Mouse (Mus musculus): Measurements from ENCODE around the gene Agap3. TPM values are rescaled to one million over a fixed set of nuclear protein-coding genes. Genes with fewer than 3 reads are reported as not detected.

The Agap3 gene
- total RNA-seq, 2 experiments from 2014 or later, result 79.5 to 94.0 TPM

DNA sequence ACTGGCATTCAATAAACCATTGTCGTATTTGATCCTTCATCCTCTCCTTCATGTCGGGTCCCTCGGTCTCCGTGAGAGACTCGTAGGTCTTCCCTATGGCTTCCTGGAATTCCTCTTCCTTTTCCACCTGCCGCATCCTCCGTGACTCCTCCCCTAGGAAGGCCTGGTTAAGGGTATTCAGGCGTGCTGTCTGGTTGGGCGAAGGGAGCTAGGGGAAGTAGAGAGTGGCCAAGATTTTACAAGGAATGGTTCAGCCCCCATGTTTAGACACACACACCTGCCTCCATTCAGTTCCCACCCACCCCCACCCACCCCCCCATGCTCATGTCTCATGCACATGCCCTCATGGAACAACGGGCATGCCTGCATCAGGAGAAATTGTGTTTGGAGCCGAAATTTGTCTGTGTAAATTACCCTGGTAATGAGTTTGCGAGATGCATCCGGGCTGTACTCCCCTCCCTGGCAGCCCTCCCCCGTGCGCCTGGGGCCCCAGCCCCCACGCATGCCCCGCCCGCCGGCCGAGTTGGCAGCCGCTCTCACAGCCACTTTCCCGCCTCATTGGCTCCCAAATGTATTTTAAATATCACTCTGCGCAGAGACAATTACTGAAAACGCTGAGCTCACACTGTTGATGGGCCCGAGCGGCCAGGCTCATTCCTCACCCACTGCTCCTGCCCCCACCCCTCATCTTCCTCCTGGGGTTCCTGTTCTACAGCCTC, 98.8 kb downstream of the Agap3 start:
- peak in 1 of 2 experiments; percentile 31 for DNase-seq (ENCODE audit: low spot score in 2 of 2)

DNA sequence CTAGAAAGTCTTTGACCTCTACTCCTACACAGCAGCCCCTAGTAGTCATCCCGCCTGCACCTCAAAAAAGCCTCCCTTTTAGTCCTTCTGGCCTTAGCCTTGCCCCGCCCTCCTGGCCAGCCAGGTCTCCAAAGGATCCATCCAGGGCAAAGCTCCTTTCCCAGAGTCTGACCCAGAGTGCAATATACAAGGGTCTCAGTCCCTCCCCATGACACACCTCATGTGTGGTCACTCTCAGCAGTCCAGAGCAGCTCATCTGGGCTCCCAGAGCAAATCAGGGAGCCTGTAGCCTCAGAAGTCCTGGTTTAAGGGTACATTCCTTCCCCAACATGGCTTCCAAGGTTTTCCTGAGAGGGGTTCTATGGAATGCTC, 99.3 kb downstream of the Agap3 start:
- no peak for DNase-seq (ENCODE audit: low spot score in 2 of 2)

Other genes starting within 250 kb of the Agap3 start
- gene Kcnh2, start 100.6 kb upstream of the Agap3 start, total RNA-seq (2021), result 10 to 100 TPM; 13.1 to 15.5 TPM
- gene Nos3, start 87.4 kb upstream of the Agap3 start, total RNA-seq (2021), result 10 to 100 TPM in 1 of 2 experiments, 1 to 10 TPM in 1; 9.1 to 16.3 TPM
- 1 to 10 TPM; 1.3 to 2.6 TPM for gene Atg9b, start 60.0 kb upstream of the Agap3 start, total RNA-seq (2021)
- gene Abcb8, start 58.5 kb upstream of the Agap3 start, total RNA-seq (2021), result 10 to 100 TPM; 76.4 to 88.2 TPM
- under 1 TPM in 1 of 2 experiments, not detected in 1; 0.33 TPM for gene Asic3, start 38.8 kb upstream of the Agap3 start, total RNA-seq (2021)
- 10 to 100 TPM; 42.4 to 47.5 TPM for gene Cdk5, start 28.6 kb upstream of the Agap3 start, total RNA-seq (2021)
- gene Slc4a2, start 28.3 kb upstream of the Agap3 start, total RNA-seq (2021), result 10 to 100 TPM; 49.3 to 62.3 TPM
- gene Fastk, start 6.9 kb upstream of the Agap3 start, total RNA-seq (2021), result 100 to 1,000 TPM in 1 of 2 experiments, 10 to 100 TPM in 1; 94.6 to 117 TPM
- gene Tmub1, start 4.3 kb upstream of the Agap3 start, total RNA-seq (2021), result 10 to 100 TPM; 11.7 to 13.2 TPM
- not detected for gene Gbx1, start 75.0 kb downstream of the Agap3 start, total RNA-seq (2021)
- gene Asb10, start 88.8 kb downstream of the Agap3 start, total RNA-seq (2021), result under 1 TPM in 1 of 2 experiments, not detected in 1; 0.23 TPM
- gene 4931409K22Rik, start 104.6 kb downstream of the Agap3 start, total RNA-seq (2021), result not detected
- gene Abcf2, start 125.3 kb downstream of the Agap3 start, total RNA-seq (2021), result 10 to 100 TPM; 62.8 to 81.3 TPM
- 10 to 100 TPM; 34.5 to 39.7 TPM for gene Chpf2, start 134.6 kb downstream of the Agap3 start, total RNA-seq (2021)
- 10 to 100 TPM; 15.2 to 17.2 TPM for gene Smarcd3, start 172.2 kb downstream of the Agap3 start, total RNA-seq (2021)
- gene Nub1, start 233.4 kb downstream of the Agap3 start, total RNA-seq (2021), result 10 to 100 TPM; 50.1 to 62.0 TPM